Mouse (Mus musculus) midbrain, postnatal 0 days (tissue): ENCODE data around the gene Cntn1. TPM values are rescaled to one million over a fixed set of nuclear protein-coding genes. Genes with fewer than 3 reads are reported as not detected.

ENCODE experiments used
- ATAC-seq: fragments of 200-750 bp; cut with Nextera tagmentation; 2 replicates; pipeline ENCODE4 v1.8.0; 2017; ENCODE audit warnings: moderate number of reproducible peaks, mild to moderate bottlenecking, moderate TSS enrichment, moderate library complexity; ENCODE audit not compliant: low FRiP score
- DNase-seq: peaks from one replicate; pipeline ENCODE4 v3.0.0-alpha.2; 2015; ENCODE audit warnings: low spot score
- H3K27ac ChIP-seq: fragments of 300-500 bp; sonication (generic); 2 replicates; pipeline ENCODE4 v1.5.1; 2014; ENCODE audit warnings: low read depth, mild to moderate bottlenecking, low read length, mixed read lengths
- H3K27me3 ChIP-seq: fragments of 300-500 bp; sonication (generic); 2 replicates; pipeline ENCODE4 v1.6.1; 2014; ENCODE audit warnings: low read length, control low read depth, mixed read lengths; ENCODE audit not compliant: insufficient read depth
- H3K36me3 ChIP-seq: fragments of 300-500 bp; sonication (generic); 2 replicates; pipeline ENCODE4 v1.6.1; 2014; ENCODE audit warnings: low read length, control low read depth, mixed read lengths; ENCODE audit not compliant: insufficient read depth
- H3K4me1 ChIP-seq: fragments of 300-500 bp; sonication (generic); 2 replicates; pipeline ENCODE4 v1.6.1; 2014; ENCODE audit warnings: mild to moderate bottlenecking, control low read depth, antibody characterized with exemption, low read length, mixed read lengths; ENCODE audit not compliant: insufficient read depth
- H3K4me2 ChIP-seq: fragments of 300-500 bp; sonication (generic); 2 replicates; pipeline ENCODE4 v1.6.1; 2014; ENCODE audit warnings: low read depth, mild to moderate bottlenecking, low read length, mixed read lengths; ENCODE audit not compliant: poor library complexity, severe bottlenecking
- H3K4me3 ChIP-seq: fragments of 300-500 bp; sonication (generic); 2 replicates; pipeline ENCODE4 v1.5.1; 2014; ENCODE audit warnings: low read depth, mild to moderate bottlenecking, low read length, moderate library complexity
- H3K9ac ChIP-seq: fragments of 300-500 bp; sonication (generic); replicated peaks from 2 replicates; pipeline ENCODE4 v1.6.1; 2014; ENCODE audit warnings: mild to moderate bottlenecking, low read length, moderate library complexity, mixed read lengths; ENCODE audit not compliant: poor library complexity, severe bottlenecking
- H3K9me3 ChIP-seq: fragments of 300-500 bp; sonication (generic); 2 replicates; pipeline ENCODE4 v1.6.1; 2016; ENCODE audit warnings: low read length, control low read depth
- CTCF ChIP-seq: IDR thresholded peaks from 2 replicates; pipeline ENCODE4 v1.5.1; 2016; ENCODE audit warnings: antibody characterized with exemption, mild to moderate bottlenecking
- WGBS: fragments of 180-500 bp; shearing (Covaris S2); extraction: QIAGEN DNeasy Blood & Tissue Kit; methylation state at CpG from one replicate; pipeline ENCODE4 v1.1.7; 2014; 5-methylcytosine and 5-hydroxymethylcytosine counted together
- polyA plus RNA-seq: library from polyadenylated mRNA; unstranded; fragments of >200 nt; fragmentation: Nextera tagmentation; extraction: Ambion mirVana; gene quantifications from 2 replicates; pipeline ENCODE4 v1.2.1, GENCODE M21; 2015
- total RNA-seq: library from RNA; depleted of rRNA; stranded (reverse); fragments of >200 nt; gene quantifications from 2 replicates; pipeline ENCODE4 v1.2.3, GENCODE M21; 2014

The Cntn1 gene
- total and polyA plus RNA-seq, 2 experiments from 2014 or later = 153 to 300 TPM

DNA sequence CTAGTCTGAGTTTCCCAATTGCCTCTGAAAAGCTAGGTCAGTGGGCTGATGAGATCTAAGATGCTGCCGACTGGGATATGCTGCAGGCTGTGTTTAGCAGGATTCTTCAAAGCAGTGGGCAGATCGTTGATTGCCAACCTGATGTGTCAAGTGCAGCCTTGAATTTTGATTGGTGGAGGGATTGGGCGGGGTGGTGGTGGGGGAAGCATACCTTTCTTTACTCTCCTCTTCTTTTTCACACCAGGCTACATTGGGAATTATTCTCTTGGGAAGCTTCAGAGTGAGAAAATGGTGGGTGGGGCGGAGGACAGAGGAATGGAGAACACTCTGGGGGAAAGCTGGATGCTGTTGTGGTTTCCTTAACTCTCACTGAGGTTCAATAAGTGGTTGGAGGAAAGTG lies 2.9 kb upstream of the Cntn1 start:
- 62% methylated on average over 4 of the region's 4 CpGs for WGBS
- H3K4me2 ChIP-seq = no peak overlapping the region
- H3K4me3 ChIP-seq = no peak overlapping the region

GRCm38 (mm10) chr15:92048531-92048930 lies 2.4 kb upstream of the Cntn1 start:
- H3K4me1 ChIP-seq = no peaks in the 10 kb centered on the region
- no peak for TF ChIP-seq CTCF
- H3K9me3 ChIP-seq = no peaks in the 10 kb centered on the region
- no peaks in the 10 kb centered on the region for H3K36me3 ChIP-seq
- WGBS = 82% methylated on average over 4 of the region's 4 CpGs
- no peaks in the 10 kb centered on the region for H3K27me3 ChIP-seq
- no peak overlapping the region for H3K4me3 ChIP-seq
- ATAC-seq = no peak
- no peak overlapping the region for H3K9ac ChIP-seq
- no peak overlapping the region for H3K27ac ChIP-seq
- DNase-seq = peak; percentile 61
- no peak overlapping the region for H3K4me2 ChIP-seq

More for the DNA sequence above, 2.9 kb upstream of the Cntn1 start:
- no peak for ATAC-seq
- H3K9ac ChIP-seq = no peak overlapping the region
- TF ChIP-seq CTCF = no peak
- no peaks in the 10 kb centered on the region for H3K9me3 ChIP-seq
- no peak overlapping the region for H3K27ac ChIP-seq
- no peaks in the 10 kb centered on the region for H3K36me3 ChIP-seq
- no peaks in the 10 kb centered on the region for H3K4me1 ChIP-seq
- no peaks in the 10 kb centered on the region for H3K27me3 ChIP-seq
- DNase-seq = no peak

DNA sequence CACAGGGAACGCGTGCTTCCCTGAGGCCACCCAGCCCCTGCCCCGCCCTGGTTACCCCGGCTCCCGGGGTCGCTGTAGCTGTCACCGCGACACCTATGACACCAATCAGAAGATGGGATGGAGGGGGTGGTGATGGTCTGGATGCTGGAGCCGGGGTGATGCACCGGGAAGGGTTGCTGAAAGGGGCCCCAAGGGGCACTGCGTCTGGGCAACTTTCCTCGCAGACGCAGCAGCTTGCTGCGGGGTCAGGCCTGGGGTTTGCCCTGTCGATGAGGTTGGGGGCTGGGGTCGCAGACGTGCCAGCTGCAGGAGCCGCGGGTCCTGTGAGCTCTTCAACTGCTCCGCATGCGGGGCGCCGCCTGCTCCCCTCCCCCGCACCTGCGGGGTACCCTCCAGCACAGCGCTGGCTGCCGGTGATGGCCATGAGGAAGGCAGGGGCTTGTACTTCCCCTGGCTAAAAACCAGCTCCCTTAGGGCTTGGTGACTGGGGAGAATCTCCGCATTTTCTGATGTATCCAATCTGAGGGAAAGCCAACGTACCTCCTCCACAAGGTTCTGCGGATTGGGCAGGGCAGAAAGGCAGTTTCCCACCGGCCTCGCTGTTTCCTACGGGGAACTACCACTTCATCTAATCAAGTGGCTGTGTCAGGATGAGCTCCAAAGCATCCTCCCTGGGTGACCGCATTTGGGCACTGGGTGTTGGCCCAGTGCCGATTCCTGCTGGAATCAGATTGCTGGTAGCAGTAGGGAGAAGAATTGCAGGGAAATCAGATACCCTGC lies 578 bp downstream of the Cntn1 start:
- DNase-seq (peak; percentile 78), ATAC-seq (peak; percentile 86)
- Histone ChIP-seq H3K27me3 (no peaks in the 10 kb centered on the region), H3K27ac (peak overlapping the region; percentile 96), H3K4me3 (peak overlapping the region; percentile 78), H3K4me2 (peak overlapping the region; percentile 57), H3K36me3 (no peaks in the 10 kb centered on the region), H3K4me1 (no peaks in the 10 kb centered on the region), H3K9ac (peak overlapping the region; percentile 82), H3K9me3 (no peaks in the 10 kb centered on the region)
- WGBS = under 1% methylated on average over 34 of the region's 35 CpGs
- TF ChIP-seq CTCF = no peak

DNA sequence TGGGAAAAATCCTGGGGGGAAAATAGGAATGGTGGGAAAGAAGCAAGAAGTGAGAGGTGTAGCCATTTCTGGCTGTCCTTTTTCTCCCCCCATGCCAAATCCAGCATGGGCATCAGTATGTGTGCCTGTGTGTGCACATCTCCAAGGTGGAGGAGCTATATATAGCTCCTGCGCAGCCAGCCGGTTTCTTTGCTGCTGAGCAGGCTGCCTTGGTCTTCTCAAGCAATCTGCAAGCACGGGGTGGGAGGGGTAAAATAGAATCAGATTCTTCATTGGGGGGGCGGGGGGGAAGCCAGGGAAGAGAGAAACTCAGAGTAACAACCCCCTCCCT lies 1.1 kb downstream of the Cntn1 start:
- DNase-seq (peak; percentile 81), ATAC-seq (peak; percentile 72; the same call in 1 of the 2 replicates)
- peak overlapping the region; percentile 96 for H3K27ac ChIP-seq
- H3K4me1 ChIP-seq = no peaks in the 10 kb centered on the region
- TF ChIP-seq CTCF = no peak
- H3K27me3 ChIP-seq = no peaks in the 10 kb centered on the region
- peak overlapping the region; percentile 57 for H3K4me2 ChIP-seq
- H3K4me3 ChIP-seq = peak overlapping the region; percentile 78
- WGBS = 8% methylated on average over 4 of the region's 4 CpGs
- H3K36me3 ChIP-seq = no peaks in the 10 kb centered on the region
- no peaks in the 10 kb centered on the region for H3K9me3 ChIP-seq
- peak overlapping the region; percentile 82 for H3K9ac ChIP-seq

GRCm38 (mm10) chr15:92057553-92057952 lies 6.6 kb downstream of the Cntn1 start:
- Histone ChIP-seq H3K27me3 (no peaks in the 10 kb centered on the region), H3K4me1 (no peaks in the 10 kb centered on the region), H3K9me3 (no peaks in the 10 kb centered on the region), H3K4me2 (no peak overlapping the region), H3K36me3 (no peaks in the 10 kb centered on the region), H3K9ac (no peak overlapping the region), H3K4me3 (no peak overlapping the region), H3K27ac (no peak overlapping the region)
- peak; percentile 16 for DNase-seq
- no peak for ATAC-seq
- no peak for TF ChIP-seq CTCF
- WGBS = 90% methylated on average over 5 of the region's 5 CpGs

DNA sequence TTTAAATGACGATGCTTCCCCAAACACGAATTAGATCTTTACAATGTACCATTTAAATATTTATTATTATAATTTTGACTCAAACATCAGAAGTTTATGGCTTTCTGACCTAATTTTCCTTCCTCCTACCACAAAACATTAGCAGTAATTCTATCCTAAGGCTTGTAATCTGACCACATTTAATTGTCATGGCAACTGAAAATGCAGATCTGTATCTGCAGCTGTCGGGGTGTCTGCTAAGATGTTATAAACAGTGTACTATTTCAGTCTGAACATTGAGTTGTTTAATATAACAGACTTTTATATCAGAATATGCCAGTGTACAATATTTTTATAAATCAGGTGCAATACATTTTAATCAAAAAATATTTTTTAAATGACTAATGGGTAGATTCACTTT lies 10.0 kb downstream of the Cntn1 start:
- no peaks in the 10 kb centered on the region for H3K27me3 ChIP-seq
- no peak overlapping the region for H3K9ac ChIP-seq
- DNase-seq = peak; percentile 18
- no peak overlapping the region for H3K4me3 ChIP-seq
- no peaks in the 10 kb centered on the region for H3K9me3 ChIP-seq
- H3K27ac ChIP-seq = no peak overlapping the region
- no peak overlapping the region for H3K4me2 ChIP-seq
- H3K4me1 ChIP-seq = no peaks in the 10 kb centered on the region
- WGBS = 45% methylated on average over 3 of the region's 3 CpGs
- no peak for TF ChIP-seq CTCF
- H3K36me3 ChIP-seq = no peaks in the 10 kb centered on the region
- no peak for ATAC-seq
